In genomic region chr2:110179669-110180315, GRCm38 (mm10) we compare ENCODE assay signal across 8 mouse cellular contexts.
DNase-seq lines count a peak whose midpoint lies in the region; TF ChIP-seq lines count a peak whose summit lies in the region.
"Had no signal": no experiment of that assay in that cellular context is flagged by ENCODE, and none has a peak within 500 bp of the region (broad histone marks: within the 10 kb centered on the region; RNA-seq: fewer than 3 reads in every experiment).

No protein-coding gene starts in this region.

- 0 out of 2 replicates have a peak, but pooled peaks have one; percentile 28 for TF ChIP-seq EP300 in heart, adult 2 months (IDR thresholded peaks at IDR 0.05; ENCODE audit: insufficient read depth, low read depth, low read length)

- peaks cover 6% of the 10 kb centered on the region for H3K36me3 ChIP-seq in heart, adult 2 months (ENCODE audit: control insufficient read depth, insufficient read depth, low read length)

- no peak overlapping the region for H3K27ac ChIP-seq in heart, adult 2 months
- H3K27ac ChIP-seq: macrophage had no signal

- peak; percentile 58 for DNase-seq in adrenal gland, postnatal 10 days
- peak; percentile 87 to 88 for DNase-seq in cerebellum, postnatal 10 days
- DNase-seq in heart, adult 2 months: peak; percentile 51 to 66
- peak; percentile 57 for DNase-seq in kidney, adult 18-20 months
- DNase-seq in lung, postnatal 14 days: peak; percentile 27
- DNase-seq in testis, postnatal 10 days (ENCODE audit: low spot score): peak; percentile 60
- no peak for DNase-seq in natural killer cell, adult 2 months (ENCODE audit: low spot score in 2 of 2)

- intact Hi-C loops in heart, adult 2 months (cut with DNase I): no loop called here

- no peak overlapping the region for H3K4me3 ChIP-seq in heart, adult 2 months

- no peak overlapping the region for H3K9ac ChIP-seq in heart, adult 2 months (ENCODE audit: low read depth, low read length)

- TF ChIP-seq CTCF in heart, adult 2 months (IDR thresholded peaks at IDR 0.05): no peak

- 26% methylated on average over 10 of the region's 10 CpGs for WGBS in heart, adult 2 months

- H3K4me1 ChIP-seq in heart, adult 2 months (ENCODE audit: control insufficient read depth, insufficient read depth, low read length): peaks cover 13% of the 10 kb centered on the region

- H3K79me2 ChIP-seq in heart, adult 2 months (replicated peaks; ENCODE audit: control insufficient read depth, insufficient read depth, low read length): no peaks in the 10 kb centered on the region

- H3K27me3 ChIP-seq in heart, adult 2 months (ENCODE audit: control insufficient read depth, insufficient read depth, low read length): no peaks in the 10 kb centered on the region

- no peak for TF ChIP-seq POLR2A in heart, adult 2 months (IDR thresholded peaks at IDR 0.05; ENCODE audit: insufficient read depth, low read depth, low read length)

Comparison
In these comparisons a context has a peak if more than half of its experiments do, and no peak if none do; other contexts are left out.
1. DNase-seq: peak in adrenal gland, postnatal 10 days (single experiment), cerebellum, postnatal 10 days (2 of 2), heart, adult 2 months (2 of 2), kidney, adult 18-20 months (single experiment), lung, postnatal 14 days (single experiment) and testis, postnatal 10 days (single experiment); none in natural killer cell, adult 2 months (0 of 2).